Mouse (Mus musculus) olfactory bulb, adult 2 months (tissue): ENCODE measurements around the gene Cx3cl1.

ENCODE experiments used
- CTCF ChIP-seq: fragments of 200-500 bp; IDR thresholded peaks from 2 replicates; pipeline ENCODE4 v1.5.1; 2012; ENCODE audit warnings: low read depth, mild to moderate bottlenecking, low read length, moderate library complexity; ENCODE audit not compliant: insufficient read depth
- POLR2A ChIP-seq: fragments of 200-500 bp; IDR thresholded peaks from 2 replicates; pipeline ENCODE4 v1.6.1; 2012; ENCODE audit warnings: mild to moderate bottlenecking, low read depth, low read length, moderate library complexity; ENCODE audit not compliant: insufficient read depth

DNA sequence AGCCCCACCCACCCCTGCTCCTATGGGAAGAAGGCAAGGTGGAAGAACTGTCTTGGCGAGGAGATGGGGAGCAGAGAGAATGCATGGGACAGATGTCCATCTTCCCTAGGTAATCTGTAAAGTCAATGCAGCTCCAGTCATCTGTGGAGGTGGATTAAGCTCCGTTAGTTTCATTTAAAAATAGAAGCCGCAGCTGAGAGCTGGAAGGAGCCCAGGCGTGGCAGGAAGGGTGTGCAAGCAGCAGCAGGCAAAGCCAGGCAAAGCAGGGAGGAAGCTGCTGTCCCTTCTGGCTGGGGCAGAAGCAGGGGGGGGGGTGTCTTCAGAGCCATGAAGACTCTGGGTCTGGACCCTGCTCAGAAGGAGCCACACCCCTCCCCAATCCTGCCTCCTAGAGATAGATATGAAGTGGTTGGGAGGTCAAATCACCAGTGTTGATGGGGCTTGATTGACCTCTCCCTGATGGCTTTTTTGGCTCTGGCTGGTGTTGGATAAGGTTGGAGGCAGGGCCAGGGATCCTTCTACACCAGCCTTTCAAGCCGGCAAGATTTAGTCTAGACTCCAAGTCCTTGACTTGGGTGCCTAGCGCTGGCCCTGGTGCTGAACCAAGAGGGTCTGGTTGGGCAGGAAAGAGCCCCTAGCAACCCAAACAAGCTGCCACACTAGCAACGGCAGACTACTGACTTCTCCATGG lies 28.6 kb downstream of the Cx3cl1 start:
- TF ChIP-seq POLR2A (no peak), CTCF (no peak)
